Mouse (Mus musculus) left cerebral cortex, postnatal 14 days (tissue): ENCODE results near the gene Serping1. TPM values are rescaled to one million over a fixed set of nuclear protein-coding genes. Genes with fewer than 3 reads are reported as not detected.
"Not testable (repeated sequence)": the region's sequence is repeated elsewhere in the genome, so short reads cannot be mapped to it uniquely, and the experiment has no call there.

ENCODE experiments used
- DNase-seq, 2 experiments: peaks; one replicate each; pipeline ENCODE4 v3.0.0; 2021 to 2022; ENCODE audit warnings: low spot score in 2 of 2, mixed read lengths in 1 of 2
- intact Hi-C: fragments of 180-260 bp; cut with DNase I; formaldehyde crosslinking; loops from one replicate; pipeline ENCODE4 v1.15.1; 2025
- long read RNA-seq, 2 experiments: library from polyadenylated mRNA; stranded (forward); transcript quantifications; one replicate each; pipeline ENCODE4 v2.0.0; 2021
- total RNA-seq, 2 experiments: library from RNA; stranded (reverse); gene quantifications; 2 replicates each; pipeline ENCODE4 v1.2.3; 2021

Gene Serping1
- total RNA-seq = 1 to 10 TPM; 5.9 to 6.8 TPM
- long read RNA-seq, experiment 1, partial matches to known transcripts = 3 of 4 reads
- long read RNA-seq, experiment 1, other reads (novel, unspliced or antisense) = 0 of 4 reads
- long read RNA-seq, experiment 2, partial matches to known transcripts = 11 of 11 reads
- long read RNA-seq, experiment 2, other reads (novel, unspliced or antisense) = 0 of 11 reads

- no peak for DNase-seq
- intact Hi-C loops = no loop called here
Observed at GRCm38 (mm10) chr2:84775241-84775640, at the start of gene Serping1. TSS of gene Serping1 (minus strand) at chr2:84775444.

- peak in 1 of 2 experiments; percentile 46 for DNase-seq
- intact Hi-C loops = no loop called here
Observed at GRCm38 (mm10) chr2:84823237-84823636, 48.0 kb upstream of the Serping1 start.

- no peak for DNase-seq
- intact Hi-C loops = no loop called here
Observed at GRCm38 (mm10) chr2:84822552-84822951, 47.3 kb upstream of the Serping1 start, which contains the start of gene Smtnl1. TSS of gene Smtnl1 (minus strand) at chr2:84822652.

- peak; percentile 30 to 73 for DNase-seq
- intact Hi-C loops = loop anchor here (10.0 kb wide), 1 partner anchor 365 kb away; no protein-coding TSS in a partner anchor
Observed at GRCm38 (mm10) chr2:84819861-84820260, 44.6 kb upstream of the Serping1 start.

GRCm38 (mm10) chr2:84812676-84813075 lies 37.4 kb upstream of the Serping1 start:
- intact Hi-C loops = loop anchor here (10.0 kb wide), 1 partner anchor 358 kb away; no protein-coding TSS in a partner anchor
- DNase-seq = no peak

- intact Hi-C loops = loop anchor here (10.0 kb wide), 1 partner anchor 357 kb away; no protein-coding TSS in a partner anchor
- no peak for DNase-seq
Observed at GRCm38 (mm10) chr2:84811880-84812279, 36.6 kb upstream of the Serping1 start.

- peak; percentile 88 to 98 for DNase-seq
- intact Hi-C loops = loop anchor here (10.0 kb wide), 1 partner anchor 356 kb away; no protein-coding TSS in a partner anchor
Observed at GRCm38 (mm10) chr2:84810886-84811577, 35.8 kb upstream of the Serping1 start.

GRCm38 (mm10) chr2:84810526-84810885 lies 35.3 kb upstream of the Serping1 start:
- intact Hi-C loops = loop anchor here (10.0 kb wide), 1 partner anchor 356 kb away; no protein-coding TSS in a partner anchor
- no peak for DNase-seq

- intact Hi-C loops = no loop called here
- DNase-seq = no peak
Observed at GRCm38 (mm10) chr2:84809330-84809729, 34.1 kb upstream of the Serping1 start.

GRCm38 (mm10) chr2:84806546-84806945 lies 31.3 kb upstream of the Serping1 start:
- intact Hi-C loops = no loop called here
- no peak for DNase-seq

GRCm38 (mm10) chr2:84803963-84804362 lies 28.7 kb upstream of the Serping1 start:
- intact Hi-C loops = no loop called here

GRCm38 (mm10) chr2:84801223-84801622 lies 26.0 kb upstream of the Serping1 start:
- intact Hi-C loops, DNase-seq: not testable (repeated sequence)

More at GRCm38 (mm10) chr2:84803963-84804362, 28.7 kb upstream of the Serping1 start:
- no peak for DNase-seq

- intact Hi-C loops = no loop called here
- DNase-seq = no peak
Observed at GRCm38 (mm10) chr2:84800304-84800703, 25.1 kb upstream of the Serping1 start.

- peak; percentile 72 to 75 for DNase-seq
- intact Hi-C loops = loop anchor here (2.0 kb wide), 1 partner anchor 56 kb away; the partner anchor contains the start of gene Gm19426
Observed at GRCm38 (mm10) chr2:84799041-84799561, 23.9 kb upstream of the Serping1 start.

GRCm38 (mm10) chr2:84798493-84798921 lies 23.3 kb upstream of the Serping1 start, which contains the start of gene Ube2l6:
TSS of gene Ube2l6 (plus strand) at chr2:84798828.
- intact Hi-C loops = loop anchor here (2.0 kb wide), 1 partner anchor 56 kb away; the partner anchor contains the start of gene Gm19426

GRCm38 (mm10) chr2:84797833-84798492 lies 22.7 kb upstream of the Serping1 start:
- DNase-seq = peak; percentile 89 to 94
- intact Hi-C loops = loop anchor here (2.0 kb wide), 1 partner anchor 55 kb away; the partner anchor contains the start of gene Gm19426

More at GRCm38 (mm10) chr2:84798493-84798921, 23.3 kb upstream of the Serping1 start, which contains the start of gene Ube2l6:
- peak; percentile 59 to 63 for DNase-seq

- intact Hi-C loops = no loop called here
- DNase-seq = no peak
Observed at GRCm38 (mm10) chr2:84793871-84794270, 18.6 kb upstream of the Serping1 start.

GRCm38 (mm10) chr2:84793154-84793553 lies 17.9 kb upstream of the Serping1 start:
- intact Hi-C loops = no loop called here

GRCm38 (mm10) chr2:84792516-84792915 lies 17.3 kb upstream of the Serping1 start:
- intact Hi-C loops = no loop called here
- no peak for DNase-seq

More at GRCm38 (mm10) chr2:84793154-84793553, 17.9 kb upstream of the Serping1 start:
- no peak for DNase-seq
